Mouse (Mus musculus) right cerebral cortex, postnatal 10 days (tissue): ENCODE results near the gene Zw10.

Experiments
- DNase-seq, 2 experiments: peaks; one replicate each; pipeline ENCODE4 v3.0.0; 2021; ENCODE audit warnings: low spot score in 2 of 2

Zw10 gene

GRCm38 (mm10) chr9:49055333-49056205 lies at the start of gene Zw10:
Zw10 (plus strand) TSS chr9:49055613.
- peak; percentile 96 to 97 for DNase-seq

- no peak for DNase-seq
Measured at GRCm38 (mm10) chr9:49015824-49016223, 39.6 kb upstream of the Zw10 start.

GRCm38 (mm10) chr9:49021289-49021688 lies 34.1 kb upstream of the Zw10 start:
- DNase-seq = no peak

- DNase-seq = no peak
Measured at GRCm38 (mm10) chr9:49023956-49024355, 31.5 kb upstream of the Zw10 start.

- DNase-seq = no peak
Measured at GRCm38 (mm10) chr9:49024529-49024928, 30.9 kb upstream of the Zw10 start.

GRCm38 (mm10) chr9:49034764-49035163 lies 20.6 kb upstream of the Zw10 start:
- peak in 1 of 2 experiments; percentile 34 for DNase-seq

GRCm38 (mm10) chr9:49050901-49051300 lies 4.5 kb upstream of the Zw10 start:
- DNase-seq = no peak

GRCm38 (mm10) chr9:49051349-49051748 lies 4.1 kb upstream of the Zw10 start:
- peak; percentile 73 to 76 for DNase-seq

- DNase-seq = no peak
Measured at GRCm38 (mm10) chr9:49054028-49054427, 1.4 kb upstream of the Zw10 start.

GRCm38 (mm10) chr9:49076847-49077246 lies 21.4 kb downstream of the Zw10 start:
- no peak for DNase-seq

- no peak for DNase-seq
Measured at GRCm38 (mm10) chr9:49081107-49081506, 25.7 kb downstream of the Zw10 start, which contains the start of gene Tmprss5. Tmprss5 (plus strand) TSS chr9:49081260.

- peak; percentile 81 to 87 for DNase-seq
Measured at GRCm38 (mm10) chr9:49081561-49081960, 26.1 kb downstream of the Zw10 start.

GRCm38 (mm10) chr9:49087317-49087716 lies 31.9 kb downstream of the Zw10 start:
- no peak for DNase-seq

GRCm38 (mm10) chr9:49098871-49099270 lies 43.5 kb downstream of the Zw10 start:
- no peak for DNase-seq

- peak; percentile 32 to 33 for DNase-seq
Measured at GRCm38 (mm10) chr9:49102328-49102727, 46.9 kb downstream of the Zw10 start.

GRCm38 (mm10) chr9:49109101-49109500 lies 53.7 kb downstream of the Zw10 start:
- no peak for DNase-seq

- no peak for DNase-seq
Measured at GRCm38 (mm10) chr9:49110476-49111220, 55.2 kb downstream of the Zw10 start.

GRCm38 (mm10) chr9:49111296-49111695 lies 55.9 kb downstream of the Zw10 start:
- DNase-seq = no peak

GRCm38 (mm10) chr9:49118271-49118825 lies 62.9 kb downstream of the Zw10 start:
- no peak for DNase-seq

GRCm38 (mm10) chr9:49119759-49120158 lies 64.3 kb downstream of the Zw10 start:
- no peak for DNase-seq

- peak in 1 of 2 experiments; percentile 13 for DNase-seq
Measured at GRCm38 (mm10) chr9:49125706-49126105, 70.3 kb downstream of the Zw10 start.
